Mouse (Mus musculus) cortical plate, adult 2 months (tissue): Measurements from ENCODE around the gene Anks6.

Experiments
- CTCF ChIP-seq: fragments of 200-500 bp; IDR thresholded peaks from 2 replicates; pipeline ENCODE4 v1.5.1; 2011; ENCODE audit warnings: mild to moderate bottlenecking, control low read depth, low read length; ENCODE audit not compliant: insufficient read depth; ENCODE audit errors: extremely low read depth
- POLR2A ChIP-seq: fragments of 200-500 bp; IDR thresholded peaks from 2 replicates; pipeline ENCODE4 v1.6.1; 2011; ENCODE audit warnings: mild to moderate bottlenecking, low read length, control low read depth; ENCODE audit not compliant: insufficient read depth; ENCODE audit errors: extremely low read depth

DNA sequence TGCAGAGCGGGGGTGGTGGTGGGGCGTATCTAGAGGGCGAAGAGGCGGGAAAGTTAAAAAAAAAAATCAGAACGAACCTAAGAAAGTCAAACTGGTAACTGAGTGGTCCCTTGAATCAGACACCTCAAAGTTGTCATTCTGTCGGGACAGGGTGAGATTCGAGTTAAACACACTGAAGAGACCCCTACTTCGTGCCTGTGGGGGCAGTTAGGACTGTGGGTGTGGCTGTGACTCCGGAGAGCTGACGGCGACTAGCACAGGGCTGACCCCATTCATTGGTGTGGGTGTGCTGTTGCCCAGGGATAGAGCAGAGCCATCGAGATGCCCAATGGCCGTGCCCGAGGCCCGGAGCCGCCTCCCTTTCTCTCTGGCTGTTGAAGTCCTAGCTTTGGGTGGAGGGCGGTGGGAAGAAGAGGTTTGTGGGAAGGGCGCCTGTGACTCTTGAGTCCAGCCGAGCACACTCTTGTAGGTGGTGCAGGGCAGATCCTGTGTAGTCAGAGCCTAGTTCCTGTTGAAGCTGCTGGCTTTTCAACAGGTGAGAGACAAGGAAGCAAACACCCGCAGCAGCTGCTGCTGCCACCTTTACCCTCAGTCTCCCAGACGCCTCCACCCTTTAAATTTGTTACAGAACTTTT is 35.3 kb upstream of the Anks6 start:
- TF ChIP-seq CTCF, result no peak
- TF ChIP-seq POLR2A, result no peak
